Mouse (Mus musculus) olfactory bulb, adult 2 months (tissue): ENCODE results near the gene Zfp593.

Experiments used
- CTCF ChIP-seq: fragments of 200-500 bp; IDR thresholded peaks from 2 replicates; pipeline ENCODE4 v1.5.1; 2012; ENCODE audit warnings: low read depth, mild to moderate bottlenecking, low read length, moderate library complexity; ENCODE audit not compliant: insufficient read depth
- POLR2A ChIP-seq: fragments of 200-500 bp; IDR thresholded peaks from 2 replicates; pipeline ENCODE4 v1.6.1; 2012; ENCODE audit warnings: mild to moderate bottlenecking, low read depth, low read length, moderate library complexity; ENCODE audit not compliant: insufficient read depth

- TF ChIP-seq POLR2A = no peak
- no peak for TF ChIP-seq CTCF
These were observed 22.4 kb downstream of the Zfp593 start for GRCm38 (mm10) chr4:134222793-134223600.
